Mouse (Mus musculus) adrenal gland, postnatal 14 days (tissue): ENCODE results near the gene Ephx1. TPM values are rescaled to one million over a fixed set of nuclear protein-coding genes. Genes with fewer than 3 reads are reported as not detected.
"Not testable (repeated sequence)": the region's sequence is repeated elsewhere in the genome, so short reads cannot be mapped to it uniquely, and the experiment has no call there.

ENCODE experiments used
- DNase-seq: peaks from one replicate; pipeline ENCODE4 v3.0.0; 2021; ENCODE audit warnings: mixed read lengths
- long read RNA-seq, 2 experiments: library from polyadenylated mRNA; stranded (forward); transcript quantifications; one replicate each; pipeline ENCODE4 v2.0.0; 2021
- total RNA-seq: library from RNA; stranded (reverse); gene quantifications from 2 replicates; pipeline ENCODE4 v1.2.3, GENCODE M21; 2021

Gene Ephx1
- total RNA-seq, result 57.9 and 71.2 TPM in 2 replicates
- long read RNA-seq, experiment 1, transcript Ephx1-201 (9 exons, 1,741 nt), result major isoform, 27 of 34 reads
- long read RNA-seq, experiment 1, partial matches to known transcripts, result 2 of 34 reads
- long read RNA-seq, experiment 1, other reads (novel, unspliced or antisense), result 5 of 34 reads
- long read RNA-seq, experiment 2, transcript Ephx1-201 (9 exons, 1,741 nt), result major isoform, 31 of 34 reads
- long read RNA-seq, experiment 2, partial matches to known transcripts, result 2 of 34 reads
- long read RNA-seq, experiment 2, other reads (novel, unspliced or antisense), result 0 of 34 reads

DNA sequence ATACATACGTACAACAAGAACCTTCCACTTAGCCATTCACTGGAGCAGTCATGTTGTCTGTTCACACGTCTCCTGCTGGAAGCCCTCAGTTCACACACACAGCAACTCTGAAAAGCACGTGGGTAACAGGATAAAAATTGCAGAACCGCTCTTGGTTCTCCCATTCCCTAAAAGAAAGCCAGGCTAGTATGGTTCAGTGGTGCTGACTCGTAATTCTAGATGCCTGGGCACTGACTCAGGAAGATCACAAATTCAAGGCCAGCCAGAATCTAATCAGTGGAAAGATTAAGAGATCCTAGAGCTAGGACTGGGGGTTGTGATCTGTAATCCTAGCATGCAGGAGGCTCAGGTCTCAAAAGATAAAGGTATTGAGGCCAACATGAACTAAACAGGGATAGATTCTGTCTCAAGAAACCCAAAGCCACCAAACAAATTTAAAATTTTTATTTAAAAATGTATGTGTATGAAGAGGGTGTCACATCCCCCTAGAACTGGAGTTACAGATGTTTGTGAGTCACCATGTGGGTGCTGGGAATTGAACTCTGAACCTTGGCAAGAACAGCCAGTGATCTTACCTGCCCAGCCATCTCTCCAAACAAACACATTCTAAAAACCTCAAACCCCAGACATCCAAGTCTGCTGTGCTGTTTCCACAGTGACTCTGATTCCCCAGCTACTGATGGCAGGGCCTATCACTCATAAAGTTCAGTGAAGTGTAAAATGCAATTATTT is at the start of gene Ephx1:
Gene Ephx1 (minus strand): TSS at position 149 of the 732 bp plus-strand sequence.
- no peak for DNase-seq

DNA sequence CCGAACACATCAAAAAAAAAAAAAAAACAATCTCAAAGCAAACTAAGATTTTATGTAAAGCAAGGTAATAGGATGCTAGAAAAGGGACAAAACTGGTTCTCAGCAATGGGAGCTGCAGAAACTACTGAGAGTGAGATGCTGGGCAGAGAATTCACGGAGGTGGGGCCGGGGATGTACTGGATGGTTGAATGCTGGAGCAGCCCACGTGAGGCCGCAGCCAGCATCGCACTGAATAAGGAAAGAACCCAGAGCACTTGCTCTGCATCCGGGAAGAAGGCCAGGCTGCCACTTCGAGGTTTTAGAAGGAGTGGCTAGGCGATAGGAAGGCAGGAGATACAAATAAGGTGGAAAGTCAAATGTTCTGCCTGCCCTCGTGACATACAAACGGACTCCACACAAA is 49.0 kb upstream of the Ephx1 start:
- DNase-seq, result no peak

DNA sequence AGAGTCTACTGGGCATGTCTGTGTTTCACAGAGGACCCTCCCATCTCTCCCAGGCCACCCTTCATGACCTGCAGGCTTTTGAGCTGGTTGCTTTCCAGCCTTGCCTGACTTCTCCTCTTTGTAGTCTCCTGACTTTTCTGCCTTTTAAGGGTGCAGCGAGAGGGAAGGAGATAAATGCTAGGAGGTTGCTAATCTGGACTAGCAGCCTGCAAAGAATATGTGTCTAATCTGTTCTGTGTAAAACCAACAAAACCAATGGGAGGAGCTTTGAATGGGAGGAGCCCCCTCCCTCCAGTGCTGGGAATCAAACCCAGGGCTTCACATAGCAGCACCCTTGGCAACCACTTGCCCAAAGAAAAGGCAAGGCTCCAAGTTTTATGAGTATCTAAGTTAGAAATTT is 47.6 kb upstream of the Ephx1 start:
- DNase-seq, result no peak

DNA sequence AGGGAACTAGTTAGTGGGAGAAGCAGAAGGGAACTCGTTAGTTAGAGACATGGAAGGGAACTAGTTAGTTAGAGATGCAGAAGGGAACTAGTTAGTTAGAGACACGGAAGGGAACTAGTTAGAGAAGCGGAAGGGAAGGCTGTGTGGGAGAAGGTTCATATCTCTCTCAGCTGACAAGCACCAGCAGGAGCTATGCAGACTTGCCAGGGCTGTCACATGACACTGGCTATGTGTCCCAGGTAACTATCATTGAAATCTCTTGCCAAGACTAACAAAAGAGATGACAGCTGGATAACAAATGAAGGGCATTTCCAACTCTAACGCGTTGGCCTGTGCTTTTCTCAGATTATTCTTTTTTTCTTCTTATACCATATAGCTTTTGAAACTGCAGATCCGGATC is 43.9 kb upstream of the Ephx1 start:
- peak; percentile 14 for DNase-seq

DNA sequence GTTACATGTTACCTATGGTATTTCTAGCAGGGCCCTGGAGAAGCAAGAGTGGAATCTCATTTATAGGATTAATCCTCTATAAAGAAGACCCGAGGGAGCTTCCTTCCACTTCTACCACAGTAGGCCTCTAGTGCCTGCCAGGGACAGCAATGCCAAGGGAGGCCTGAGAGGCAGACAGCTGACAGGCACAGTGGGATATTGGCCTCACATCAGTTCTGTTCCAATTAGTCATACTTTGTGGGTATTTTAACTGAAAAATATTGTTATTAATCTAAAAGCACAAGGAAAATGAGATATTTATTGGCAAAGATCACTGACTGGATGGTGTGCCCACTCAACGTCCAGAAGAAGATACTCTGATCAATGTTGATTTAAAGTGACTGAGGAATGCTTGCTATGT is 43.3 kb upstream of the Ephx1 start:
- no peak for DNase-seq

DNA sequence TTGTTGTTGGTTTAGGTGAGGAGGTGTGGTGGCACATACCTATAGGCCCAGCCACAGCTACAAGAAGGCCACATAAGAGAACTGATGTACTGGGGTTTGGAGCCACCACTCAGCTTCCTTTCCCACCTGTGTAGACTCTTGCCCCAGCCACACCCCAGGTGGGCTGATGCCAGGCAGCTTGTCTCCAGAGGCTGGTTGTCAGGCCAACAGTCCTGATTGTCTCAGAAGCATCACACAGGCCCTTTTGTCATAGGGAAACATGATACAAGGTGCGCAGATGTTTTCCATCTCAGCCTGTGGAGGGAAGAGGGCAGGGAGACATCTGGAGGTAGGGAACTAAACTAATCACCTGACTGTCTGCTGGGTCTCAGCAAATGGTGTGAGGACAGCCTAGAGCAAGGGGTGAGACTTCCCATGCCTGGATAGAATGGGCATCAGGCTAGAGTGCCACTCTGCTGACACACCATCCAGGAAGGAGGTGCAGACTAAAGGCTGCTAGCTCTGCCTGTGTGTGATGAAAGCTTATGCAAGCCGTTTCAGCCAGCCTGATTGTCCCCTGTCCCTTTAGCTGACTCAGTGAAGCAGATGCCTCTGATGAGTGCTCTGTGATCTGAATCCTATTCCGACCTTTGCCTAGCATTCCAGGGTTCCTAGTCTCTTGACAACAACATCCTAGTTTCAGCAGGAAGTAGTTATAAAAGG is 41.2 kb upstream of the Ephx1 start:
- DNase-seq, result no peak

DNA sequence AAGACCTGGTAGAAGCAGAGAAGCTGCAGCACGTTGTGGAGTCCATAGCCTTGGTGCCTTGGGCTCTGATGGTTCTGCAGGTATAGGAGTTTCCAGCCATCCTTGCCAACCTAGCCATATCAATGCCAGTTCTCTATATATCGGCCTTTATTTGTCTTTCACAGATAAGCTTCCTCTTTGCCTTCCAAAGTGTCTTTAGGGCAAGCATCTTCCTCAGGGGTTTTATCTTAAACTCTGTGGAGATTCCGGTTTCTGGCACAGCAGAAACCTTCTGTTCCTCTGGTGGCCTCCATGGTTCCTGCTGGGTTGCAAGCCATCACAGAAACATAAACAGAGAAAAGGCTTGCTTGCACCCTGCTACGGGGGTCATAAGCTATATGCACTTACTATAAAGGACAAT is 32.2 kb upstream of the Ephx1 start:
- DNase-seq, result no peak

DNA sequence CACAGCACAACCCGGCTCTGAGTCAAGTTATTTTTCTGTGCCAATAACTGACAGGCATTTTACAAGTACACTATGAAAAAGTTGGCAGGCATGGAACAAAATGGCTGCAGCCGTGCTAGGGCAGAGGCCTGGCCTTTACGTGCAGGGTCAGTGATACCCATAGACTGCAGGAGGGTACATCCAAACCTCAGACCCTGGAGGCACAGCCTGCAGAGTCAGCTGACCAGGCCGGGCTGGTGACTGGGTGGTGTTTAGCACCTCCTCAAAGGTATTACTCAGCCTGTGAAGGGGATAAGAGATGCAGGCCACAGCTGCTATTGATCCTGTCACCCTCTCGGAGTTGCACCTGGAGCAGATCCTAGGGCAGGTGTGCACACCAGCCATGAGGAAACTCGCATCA is 30.2 kb upstream of the Ephx1 start, which contains the start of gene 9130409I23Rik:
Gene 9130409I23Rik (plus strand): TSS at position 301 of the 400 bp plus-strand sequence.
- DNase-seq, result no peak

DNA sequence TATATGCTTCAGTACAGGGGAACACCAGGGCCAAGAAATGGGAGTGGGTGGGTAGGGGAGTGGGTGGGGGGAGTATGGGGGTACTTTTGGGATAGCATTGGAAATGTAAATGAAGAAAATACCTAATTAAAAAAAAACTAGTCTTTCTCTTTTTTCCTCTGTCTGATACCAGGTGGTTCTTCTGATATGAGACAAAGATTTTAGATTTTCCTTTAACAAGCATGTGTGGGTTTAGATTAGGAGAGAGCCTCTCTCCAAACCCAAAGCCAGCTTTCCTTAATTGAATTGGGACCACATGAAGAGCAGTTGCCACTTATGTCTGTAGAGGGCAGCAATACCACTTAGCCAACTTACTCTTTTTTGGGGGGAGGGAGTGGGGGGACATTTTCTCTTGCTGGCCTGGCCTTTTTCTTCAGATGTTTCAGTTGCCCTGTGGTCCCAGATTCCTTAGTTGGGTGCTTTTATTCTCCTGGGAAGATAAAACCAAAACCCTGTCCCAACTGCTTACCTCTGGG is 28.7 kb upstream of the Ephx1 start:
- DNase-seq, result no peak

DNA sequence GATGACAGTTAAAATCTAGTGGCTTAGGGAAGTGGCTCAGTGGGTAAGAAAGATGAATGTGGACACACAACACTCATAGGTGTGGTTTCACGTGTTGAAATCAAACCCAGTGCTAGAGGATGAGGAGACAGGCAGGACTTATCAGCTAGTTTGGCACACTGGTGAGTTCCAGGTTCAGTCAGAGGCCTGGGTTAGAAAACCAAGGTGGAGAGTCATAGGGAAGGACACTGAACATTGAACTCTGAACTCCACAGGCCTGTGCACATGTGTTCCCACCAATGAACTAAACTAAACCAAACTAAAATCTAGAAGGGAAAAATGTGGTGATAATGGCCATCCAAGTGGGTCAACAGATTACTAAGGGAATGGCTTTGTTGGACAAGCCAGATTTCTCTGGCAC is 26.8 kb upstream of the Ephx1 start:
- DNase-seq, result no peak

DNA sequence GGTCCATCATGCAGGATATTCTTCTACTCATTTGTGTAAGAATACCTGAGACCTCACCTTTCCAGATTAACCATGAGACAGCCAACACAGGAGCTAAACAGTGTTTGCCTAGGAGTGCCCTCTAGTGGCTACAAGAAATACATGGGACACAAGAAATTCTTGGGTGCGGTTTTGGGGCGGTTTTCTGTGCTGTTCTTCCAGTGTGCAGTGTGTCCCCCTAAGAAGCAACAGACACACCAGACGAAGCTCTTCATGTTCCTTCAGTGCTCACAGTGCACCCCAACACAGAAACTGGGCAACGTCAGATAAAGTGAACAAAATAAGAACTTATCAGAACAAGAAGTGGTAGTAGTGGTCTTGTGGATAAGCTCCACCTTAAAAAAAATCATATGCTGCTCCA is 18.9 kb upstream of the Ephx1 start:
- no peak for DNase-seq

DNA sequence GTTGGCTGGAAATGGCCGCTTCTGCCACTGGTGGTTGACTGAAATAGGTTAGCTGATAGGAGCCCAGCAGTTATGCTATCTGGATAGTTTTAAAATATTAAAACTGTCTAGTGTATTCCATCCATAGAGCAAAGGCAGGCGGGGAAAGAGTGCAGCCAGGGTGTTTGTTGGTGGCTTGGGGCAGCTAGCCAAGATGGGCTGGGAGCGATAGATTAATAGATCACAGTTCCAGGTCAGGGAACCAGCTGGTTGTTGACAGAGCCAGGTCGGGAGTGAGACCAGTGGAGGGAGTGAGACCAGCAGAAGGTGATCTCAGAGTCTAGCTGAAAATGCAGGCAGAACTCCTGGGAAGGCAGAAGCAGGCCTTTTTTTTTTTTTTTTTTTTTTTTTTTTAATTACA is 16.9 kb upstream of the Ephx1 start:
- DNase-seq, result no peak

DNA sequence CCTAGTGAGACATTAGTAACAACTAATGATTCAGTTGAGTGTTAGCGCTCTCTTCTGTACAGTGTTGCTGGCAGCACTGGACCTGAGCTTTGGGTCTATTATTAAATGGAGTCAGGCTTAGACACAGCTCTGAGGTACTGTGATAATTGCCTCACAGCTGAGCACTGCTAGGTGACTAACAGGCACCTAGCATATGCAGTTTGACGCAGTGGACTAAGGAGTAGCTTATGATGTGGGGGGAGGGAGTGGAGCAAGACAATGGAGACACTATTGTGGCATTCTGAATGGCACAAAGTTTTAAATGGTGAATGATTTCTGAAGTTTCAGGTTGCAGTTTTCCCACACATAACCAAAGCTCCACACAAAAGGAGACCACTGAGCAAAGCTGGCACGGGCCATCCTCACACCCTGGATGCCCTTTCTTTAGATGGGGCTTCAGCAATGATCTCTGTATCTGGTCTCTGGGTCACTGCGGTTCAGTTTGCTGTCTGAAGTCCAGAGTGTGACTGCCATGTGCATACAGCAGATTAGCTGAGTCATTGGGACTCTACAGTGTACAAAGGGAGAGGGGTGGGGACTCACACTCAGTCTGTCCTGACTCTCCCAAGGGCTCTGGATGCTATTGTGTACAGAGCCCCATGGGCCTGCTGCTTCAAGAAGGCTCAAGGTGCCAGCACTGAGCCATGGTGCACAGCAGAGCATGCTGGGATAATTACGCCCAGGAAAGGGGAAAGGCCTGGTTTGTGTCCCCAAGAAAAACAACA is 14.5 kb upstream of the Ephx1 start:
- not testable (repeated sequence) for DNase-seq

DNA sequence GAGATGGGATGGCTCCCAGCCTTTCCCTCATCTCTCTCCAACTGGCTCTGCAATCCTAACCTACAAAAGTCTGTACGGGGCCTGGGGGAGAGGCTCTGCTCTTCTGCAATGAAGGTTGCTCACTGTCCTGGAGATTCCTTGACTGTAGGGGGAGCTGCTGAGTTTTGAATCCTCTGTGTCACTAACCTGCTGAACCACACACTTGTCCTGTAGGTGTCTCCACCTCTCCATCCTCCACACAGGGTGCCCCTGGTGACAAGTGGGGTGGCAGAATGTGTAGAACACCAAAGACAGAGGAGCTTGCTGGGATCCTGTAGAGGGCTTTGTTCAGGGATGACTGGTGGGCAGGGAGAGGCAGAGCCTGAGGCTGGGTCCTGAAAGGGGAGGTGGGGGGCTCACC is 1.6 kb upstream of the Ephx1 start:
- DNase-seq, result peak; percentile 83

DNA sequence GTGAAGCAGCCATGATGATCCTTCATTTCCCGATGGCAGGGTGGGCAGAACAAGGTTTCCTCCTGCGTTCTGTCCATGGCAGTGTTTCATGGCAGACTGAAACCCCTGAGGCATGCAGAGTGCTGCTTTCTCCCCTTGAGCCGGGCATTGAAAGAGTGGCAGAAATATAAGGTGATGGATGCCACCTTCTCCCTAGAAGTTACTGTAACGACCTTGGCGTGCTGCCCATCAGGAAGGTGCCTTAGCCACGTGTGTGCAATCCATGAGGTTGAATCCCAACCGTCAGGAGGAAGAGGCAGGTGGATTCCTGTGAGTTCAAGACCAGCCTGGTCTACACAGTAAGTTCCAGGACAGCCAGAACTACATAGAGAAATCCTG is 773 bp upstream of the Ephx1 start:
- DNase-seq, result no peak

DNA sequence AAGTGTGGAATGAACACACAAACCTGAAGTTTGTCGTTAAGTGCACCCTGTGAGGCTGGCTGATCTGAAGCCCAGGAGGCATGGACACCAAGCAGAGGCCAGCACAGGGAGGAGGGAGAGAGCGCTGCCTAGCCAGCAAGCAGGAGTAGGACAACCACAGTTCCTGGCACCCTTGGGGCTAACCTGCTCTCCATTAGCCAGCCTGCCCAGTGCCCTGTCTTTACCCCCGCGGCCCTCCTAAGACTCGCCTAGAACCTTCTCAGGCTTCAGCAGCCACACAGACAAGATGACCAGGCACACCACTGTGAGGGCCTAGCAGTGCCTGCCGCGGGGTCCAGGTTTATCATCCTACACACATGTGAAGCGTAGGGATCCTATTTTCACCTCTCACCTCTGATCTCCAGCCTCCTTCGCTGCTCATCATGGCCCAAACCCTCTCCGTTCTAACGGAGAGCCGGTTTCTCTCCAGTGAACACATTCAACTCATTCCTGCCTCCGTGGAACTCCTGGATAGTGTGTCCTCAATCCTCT is 2.7 kb downstream of the Ephx1 start:
- no peak for DNase-seq

DNA sequence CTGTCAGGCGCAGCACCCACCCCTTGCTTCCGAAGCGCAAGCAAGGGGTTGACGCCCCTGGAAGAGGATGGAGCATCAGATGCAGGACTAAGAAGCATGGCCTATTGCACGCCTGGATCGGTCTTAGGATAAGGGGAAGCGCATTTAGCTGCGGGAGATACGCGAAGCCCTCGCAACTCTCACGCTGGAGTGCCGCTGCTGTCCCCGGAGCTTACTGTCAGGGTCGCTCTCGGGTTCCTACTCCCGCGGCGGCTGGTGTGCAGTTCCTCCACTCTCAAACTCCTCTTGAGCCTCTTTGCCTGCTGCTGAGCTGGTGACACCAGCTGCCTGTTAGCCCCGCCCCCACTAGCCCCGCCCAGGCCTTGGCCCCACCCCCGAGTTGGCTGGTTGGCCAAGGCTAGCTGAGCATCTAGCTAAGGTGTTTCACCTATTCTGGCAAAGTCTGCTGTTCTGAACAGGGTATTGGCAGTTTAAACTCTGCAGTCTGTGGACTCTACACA is 3.4 kb downstream of the Ephx1 start:
- peak; percentile 91 for DNase-seq

DNA sequence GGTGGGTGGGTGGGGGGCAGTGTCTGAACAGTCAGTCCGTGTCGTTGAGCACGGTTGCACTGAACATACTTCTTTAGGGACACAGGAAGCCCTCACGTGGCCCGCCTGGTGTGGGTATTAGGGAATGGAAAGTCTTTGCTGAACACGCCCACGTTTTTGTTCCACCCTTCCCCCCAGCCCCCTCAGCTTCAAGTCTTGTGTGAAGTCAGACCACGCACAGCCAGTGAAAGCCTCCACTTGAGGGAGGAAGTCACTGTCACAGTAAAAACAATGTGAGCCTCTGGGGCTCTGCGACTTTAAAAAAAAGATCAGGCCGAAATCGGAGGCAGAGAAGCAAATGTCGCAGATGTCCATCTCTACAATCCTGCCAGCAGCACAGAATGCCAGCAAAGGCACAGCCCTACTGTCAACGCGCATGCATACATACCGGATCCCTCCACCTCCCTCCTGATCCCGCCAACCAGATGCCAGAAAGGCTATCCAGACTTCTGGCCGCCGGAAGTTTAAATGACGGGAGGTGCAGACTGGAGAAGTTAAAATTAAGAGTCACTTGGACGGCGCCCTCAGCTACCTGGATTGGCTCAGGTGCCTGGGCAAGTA is 4.1 kb downstream of the Ephx1 start:
- peak; percentile 86 for DNase-seq

DNA sequence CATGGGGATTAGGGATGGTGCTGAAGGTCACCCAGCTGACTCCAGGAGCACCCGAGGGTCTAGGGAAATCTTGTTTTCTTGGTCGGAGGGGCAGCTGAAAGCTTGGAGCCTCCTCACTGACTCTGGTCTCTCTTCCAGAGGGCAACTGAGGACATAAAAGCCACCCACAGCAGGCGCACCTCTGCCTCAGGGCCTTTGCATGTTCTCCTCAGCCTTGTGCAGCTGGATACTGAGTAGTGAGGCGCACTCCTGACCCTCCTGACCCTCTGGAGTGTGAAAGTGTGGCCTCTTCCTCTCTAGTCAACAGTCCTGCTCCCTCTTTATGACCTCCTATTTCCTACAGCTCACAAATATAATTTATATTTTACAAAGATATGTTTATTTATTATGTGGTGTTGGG is 4.7 kb downstream of the Ephx1 start:
- DNase-seq, result no peak

DNA sequence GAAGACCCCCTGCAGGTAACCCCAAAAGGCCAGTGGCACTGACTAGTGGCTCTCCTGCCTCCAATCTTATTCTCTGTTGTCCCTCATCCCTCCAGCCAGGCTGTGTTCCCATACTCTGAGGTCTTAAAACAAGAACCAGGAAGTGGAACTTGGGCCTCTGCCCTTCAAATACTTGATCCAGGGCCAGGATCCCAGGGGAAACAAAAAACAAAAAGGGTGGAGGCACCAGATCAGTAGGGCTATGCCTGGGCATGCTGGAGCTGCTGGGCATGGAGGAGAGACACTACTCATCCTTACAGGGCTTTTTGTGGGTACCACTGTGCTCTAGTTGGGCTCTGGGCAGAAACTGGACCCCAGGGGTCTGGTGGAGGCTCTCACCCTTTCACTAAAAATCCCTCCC is 5.1 kb downstream of the Ephx1 start:
- peak; percentile 84 for DNase-seq

DNA sequence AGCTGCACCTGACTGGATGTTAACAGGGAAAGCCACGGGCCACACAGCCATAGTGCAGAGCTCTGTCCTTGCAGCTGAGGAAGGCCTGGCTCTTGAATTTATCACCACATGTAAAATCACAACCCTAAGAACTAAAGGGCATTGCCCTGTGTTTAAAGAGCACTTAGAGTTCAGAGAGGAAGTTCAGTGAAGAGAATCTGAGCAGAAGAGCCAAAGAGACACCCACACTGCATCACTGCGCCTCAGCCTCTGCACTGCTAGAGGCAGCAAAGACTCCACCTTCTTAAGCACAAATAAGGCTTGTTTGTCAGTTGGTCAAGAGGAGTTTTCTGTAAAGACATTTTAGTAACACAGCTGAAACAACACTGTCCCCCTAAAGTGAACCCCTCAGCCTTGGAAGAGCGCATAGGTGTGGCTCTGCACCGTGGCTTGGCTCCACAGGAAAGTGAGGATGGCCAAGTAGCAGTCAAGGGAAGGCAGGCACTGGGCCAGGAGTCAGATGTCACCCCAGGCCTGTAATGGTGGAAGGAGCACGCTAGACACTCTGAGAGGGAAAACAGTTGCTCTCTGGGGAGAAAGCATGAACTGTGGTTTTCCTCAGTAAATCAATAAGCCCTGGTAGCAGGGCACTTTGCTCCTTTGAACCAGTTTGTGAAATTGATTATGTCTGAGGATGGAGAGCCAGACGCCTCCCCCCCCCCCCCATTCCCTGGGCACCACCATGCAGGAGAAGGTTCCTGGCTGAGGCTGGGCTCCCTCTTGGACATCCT is 5.8 kb downstream of the Ephx1 start:
- DNase-seq, result peak; percentile 71
